Mouse (Mus musculus): ENCODE results near the gene Hdhd3. TPM values are rescaled to one million over a fixed set of nuclear protein-coding genes. Genes with fewer than 3 reads are reported as not detected.

Gene Hdhd3
- polyA plus RNA-seq, 2 experiments = 3.6 to 6.4 TPM

DNA sequence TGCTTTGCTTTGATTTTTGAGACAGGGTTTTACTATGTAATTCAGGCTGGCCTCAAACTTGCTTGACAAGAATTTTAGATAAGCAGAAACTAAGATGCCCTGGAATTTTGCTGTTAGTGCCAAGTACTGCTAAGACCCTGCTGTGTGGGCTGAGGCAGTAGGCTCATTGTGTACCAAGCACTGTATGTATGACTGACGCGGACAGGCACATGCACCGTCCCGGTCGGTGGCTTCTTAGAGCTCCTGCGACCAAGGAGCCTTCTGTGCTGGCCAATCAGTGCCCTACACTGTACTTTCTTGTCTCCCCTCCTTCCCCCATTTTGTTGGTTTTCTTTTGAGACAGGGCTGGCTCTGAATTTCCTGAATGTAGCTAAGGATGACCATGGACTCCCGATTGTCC lies 11.7 kb upstream of the Hdhd3 start:
- 60% methylated on average over 7 of the region's 7 CpGs for WGBS (ENCODE audit: insufficient replicate concordance)
- no peaks in the 10 kb centered on the region for H3K9me3 ChIP-seq (ENCODE audit: control insufficient read depth, low read length)
- H3K4me2 ChIP-seq (ENCODE audit: low read depth) = peak overlapping the region; percentile 87
- no peak for ATAC-seq (ENCODE audit: insufficient read depth)
- peak overlapping the region; percentile 92 to 98 for H3K4me3 ChIP-seq (ENCODE audit: insufficient read depth in 1 of 2, low read depth in 2 of 2, low read length in 2 of 2)
- peaks cover 20 to 49% of the 10 kb centered on the region in 2 experiments for H3K4me1 ChIP-seq (replicated peaks; ENCODE audit: control insufficient read depth in 2 of 2, insufficient read depth in 2 of 2, low read length in 1 of 2)
- H3K9ac ChIP-seq (replicated peaks) = peak overlapping the region; percentile 100
- no peak for DNase-seq (ENCODE audit: low read depth in 3 of 3, low spot score in 3 of 3)
- H3K27ac ChIP-seq = peak overlapping the region; percentile 98
- no peaks in the 10 kb centered on the region for H3K27me3 ChIP-seq (ENCODE audit: control insufficient read depth, insufficient read depth, low read length)
- peaks cover 58% of the 10 kb centered on the region for H3K36me3 ChIP-seq (replicated peaks; ENCODE audit: control insufficient read depth, insufficient read depth, low read depth)
- TF ChIP-seq CTCF (IDR thresholded peaks at IDR 0.05; ENCODE audit: low read depth) (no peak), EP300 (IDR thresholded peaks at IDR 0.05; ENCODE audit: low read depth) (no peak)

- Histone ChIP-seq H3K27me3 (ENCODE audit: control insufficient read depth, insufficient read depth, low read length) (no peaks in the 10 kb centered on the region), H3K4me2 (ENCODE audit: low read depth) (peak overlapping the region; percentile 87), H3K9ac (replicated peaks) (peak overlapping the region; percentile 46), H3K9me3 (ENCODE audit: control insufficient read depth, low read length) (no peaks in the 10 kb centered on the region), H3K36me3 (replicated peaks; ENCODE audit: control insufficient read depth, insufficient read depth, low read depth) (peaks cover 67% of the 10 kb centered on the region), H3K4me3 (ENCODE audit: insufficient read depth in 1 of 2, low read depth in 2 of 2, low read length in 2 of 2) (peak overlapping the region; percentile 45 to 98), H3K27ac (peak overlapping the region; percentile 28), H3K4me1 (replicated peaks; ENCODE audit: control insufficient read depth in 2 of 2, insufficient read depth in 2 of 2, low read length in 1 of 2) (peaks cover 20 to 49% of the 10 kb centered on the region in 2 experiments)
- DNase-seq (ENCODE audit: low read depth in 3 of 3, low spot score in 3 of 3) (no peak), ATAC-seq (ENCODE audit: insufficient read depth) (no peak)
- 50% methylated on average over 11 of the region's 11 CpGs for WGBS (ENCODE audit: insufficient replicate concordance)
- TF ChIP-seq CTCF (IDR thresholded peaks at IDR 0.05; ENCODE audit: low read depth) (peak; percentile 24; the same call in 1 of the 2 replicates), EP300 (IDR thresholded peaks at IDR 0.05; ENCODE audit: low read depth) (no peak)
Observed at GRCm38 (mm10) chr4:62513998-62514506, 10.8 kb upstream of the Hdhd3 start.

DNA sequence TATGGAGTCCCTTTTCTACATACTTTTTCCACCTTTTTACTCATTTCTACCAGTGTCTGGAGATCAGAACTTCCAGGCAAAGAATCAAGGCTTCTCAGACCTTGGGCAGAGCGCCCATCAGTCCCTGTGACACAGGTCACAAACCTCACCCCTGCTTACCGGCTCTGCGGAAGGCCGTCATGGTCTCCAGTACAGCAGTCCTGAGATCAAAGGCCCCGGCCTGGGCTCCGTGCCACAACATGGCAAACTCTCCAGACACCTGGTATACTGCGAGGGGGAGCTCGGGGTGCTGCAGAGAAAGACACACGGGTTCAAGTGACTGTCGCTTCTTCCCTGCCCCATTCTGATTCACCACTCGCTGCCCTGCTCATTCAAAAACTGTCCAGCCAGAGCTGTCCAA lies 6.7 kb upstream of the Hdhd3 start:
- no peak for TF ChIP-seq EP300 (IDR thresholded peaks at IDR 0.05; ENCODE audit: low read depth)
- DNase-seq (ENCODE audit: low read depth in 3 of 3, low spot score in 3 of 3) (no peak), ATAC-seq (ENCODE audit: insufficient read depth) (no peak)
- Histone ChIP-seq H3K27me3 (ENCODE audit: control insufficient read depth, insufficient read depth, low read length) (no peaks in the 10 kb centered on the region), H3K4me1 (replicated peaks; ENCODE audit: control insufficient read depth in 2 of 2, insufficient read depth in 2 of 2, low read length in 1 of 2) (peaks cover 11 to 36% of the 10 kb centered on the region in 2 experiments), H3K9me3 (ENCODE audit: control insufficient read depth, low read length) (no peaks in the 10 kb centered on the region), H3K4me2 (ENCODE audit: low read depth) (no peak overlapping the region), H3K9ac (replicated peaks) (no peak overlapping the region), H3K27ac (no peak overlapping the region), H3K4me3 (ENCODE audit: insufficient read depth in 1 of 2, low read depth in 2 of 2, low read length in 2 of 2) (no peak overlapping the region), H3K36me3 (replicated peaks; ENCODE audit: control insufficient read depth, insufficient read depth, low read depth) (peaks cover 76% of the 10 kb centered on the region)
- 92% methylated on average over 11 of the region's 11 CpGs for WGBS (ENCODE audit: insufficient replicate concordance)

GRCm38 (mm10) chr4:62508839-62509238 lies 5.6 kb upstream of the Hdhd3 start:
- peaks cover 10 to 30% of the 10 kb centered on the region in 2 experiments for H3K4me1 ChIP-seq (replicated peaks; ENCODE audit: control insufficient read depth in 2 of 2, insufficient read depth in 2 of 2, low read length in 1 of 2)

DNA sequence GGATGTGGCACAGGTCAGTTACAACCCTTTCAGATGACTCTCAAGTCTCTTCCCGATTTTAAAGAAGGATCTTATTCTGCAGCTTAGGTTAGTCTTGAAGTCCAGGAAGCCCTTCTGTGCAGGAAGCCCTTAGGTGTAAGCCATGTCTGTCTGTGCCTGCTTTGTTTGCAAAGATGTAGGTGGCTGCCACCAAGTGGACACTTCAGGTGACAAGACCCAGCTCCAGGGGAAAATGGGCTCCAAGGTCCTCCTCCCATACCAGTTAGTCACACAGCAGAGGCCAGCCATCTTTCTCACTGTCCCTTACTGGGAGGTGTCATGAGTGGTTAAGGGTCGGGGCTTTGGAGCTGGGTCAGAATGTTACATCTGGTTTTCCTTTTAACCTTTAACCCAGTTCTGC lies 3.5 kb upstream of the Hdhd3 start:
- 51% methylated on average over 2 of the region's 2 CpGs for WGBS (ENCODE audit: insufficient replicate concordance)
- no peak overlapping the region for H3K4me3 ChIP-seq (ENCODE audit: insufficient read depth in 1 of 2, low read depth in 2 of 2, low read length in 2 of 2)

More at GRCm38 (mm10) chr4:62508839-62509238, 5.6 kb upstream of the Hdhd3 start:
- Histone ChIP-seq H3K4me2 (ENCODE audit: low read depth) (no peak overlapping the region), H3K4me3 (ENCODE audit: insufficient read depth in 1 of 2, low read depth in 2 of 2, low read length in 2 of 2) (no peak overlapping the region), H3K9ac (replicated peaks) (no peak overlapping the region), H3K9me3 (ENCODE audit: control insufficient read depth, low read length) (no peaks in the 10 kb centered on the region), H3K36me3 (replicated peaks; ENCODE audit: control insufficient read depth, insufficient read depth, low read depth) (peaks cover 67% of the 10 kb centered on the region), H3K27me3 (ENCODE audit: control insufficient read depth, insufficient read depth, low read length) (no peaks in the 10 kb centered on the region), H3K27ac (no peak overlapping the region)
- ATAC-seq (ENCODE audit: insufficient read depth) (no peak), DNase-seq (ENCODE audit: low read depth in 3 of 3, low spot score in 3 of 3) (no peak)
- WGBS (ENCODE audit: insufficient replicate concordance) = 92% methylated on average over 5 of the region's 5 CpGs
- TF ChIP-seq EP300 (IDR thresholded peaks at IDR 0.05; ENCODE audit: low read depth) (no peak), CTCF (IDR thresholded peaks at IDR 0.05; ENCODE audit: low read depth) (no peak)

More for the DNA sequence above, 3.5 kb upstream of the Hdhd3 start:
- H3K27ac ChIP-seq = peak overlapping the region; percentile 55
- H3K4me2 ChIP-seq (ENCODE audit: low read depth) = no peak overlapping the region
- no peaks in the 10 kb centered on the region for H3K9me3 ChIP-seq (ENCODE audit: control insufficient read depth, low read length)
- peak; percentile 63 for TF ChIP-seq CTCF (IDR thresholded peaks at IDR 0.05; ENCODE audit: low read depth)
- no peak for TF ChIP-seq EP300 (IDR thresholded peaks at IDR 0.05; ENCODE audit: low read depth)
- no peak for DNase-seq (ENCODE audit: low read depth in 3 of 3, low spot score in 3 of 3)
- peaks cover 47% of the 10 kb centered on the region for H3K36me3 ChIP-seq (replicated peaks; ENCODE audit: control insufficient read depth, insufficient read depth, low read depth)
- peak; percentile 28 for ATAC-seq (ENCODE audit: insufficient read depth)
- peaks cover 3 to 24% of the 10 kb centered on the region in 2 experiments for H3K4me1 ChIP-seq (replicated peaks; ENCODE audit: control insufficient read depth in 2 of 2, insufficient read depth in 2 of 2, low read length in 1 of 2)
- no peak overlapping the region for H3K9ac ChIP-seq (replicated peaks)
- H3K27me3 ChIP-seq (ENCODE audit: control insufficient read depth, insufficient read depth, low read length) = no peaks in the 10 kb centered on the region
